29 mouse cellular contexts compared by ENCODE assay signal in genomic region chr6:38292871-38293646, GRCm38 (mm10). TPM values are rescaled to one million over a fixed set of nuclear protein-coding genes. Genes with fewer than 3 reads are reported as not detected.
DNase-seq lines count a peak whose midpoint lies in the region; ATAC-seq and TF ChIP-seq lines count a peak whose summit lies in the region.
"Had no signal": no experiment of that assay in that cellular context is flagged by ENCODE, and none has a peak within 500 bp of the region (broad histone marks: within the 10 kb centered on the region; RNA-seq: fewer than 3 reads in every experiment).

No protein-coding gene starts in this region.

- DNase-seq in forebrain, embryonic 11.5 days (ENCODE audit: low spot score) = peak; percentile 56
- DNase-seq in ES-CJ7 (ENCODE audit: low read depth, low spot score) (peak; percentile 86), MEL (ENCODE audit: low read depth, low spot score) (no peak), MN1 (ENCODE audit: low spot score) (no peak)
- peak; percentile 37 for DNase-seq in forebrain, embryonic 14.5 days (ENCODE audit: low spot score)
- no peak for DNase-seq in frontal cortex, postnatal 10 days (ENCODE audit: low spot score in 2 of 2)
- no peak for DNase-seq in heart, postnatal 10 days
- DNase-seq: adrenal gland, adult 2 months; adrenal gland, postnatal 36 days; cerebellum, adult 9-10 months; cerebellum, postnatal 36 days; gastrocnemius, adult 2 months; gastrocnemius, postnatal 36 days; heart, adult 2 months; heart, postnatal 14 days; kidney, adult 18-20 months; right cerebral cortex, postnatal 14 days had no signal

- no peak for TF ChIP-seq EP300 in MEL (IDR thresholded peaks at IDR 0.05; ENCODE audit: low read depth in 1 of 2, low read length in 2 of 2)

- no peak overlapping the region for H3K4me3 ChIP-seq in forebrain, embryonic 11.5 days (ENCODE audit: low read depth, low read length)
- H3K4me3 ChIP-seq in forebrain, embryonic 16.5 days (replicated peaks; ENCODE audit: low read length) = no peak overlapping the region
- no peak overlapping the region for H3K4me3 ChIP-seq in MEL (ENCODE audit: control insufficient read depth in 1 of 2, insufficient read depth in 1 of 2, low read depth in 2 of 2, low read length in 2 of 2)
- no peak overlapping the region for H3K4me3 ChIP-seq in forebrain, embryonic 14.5 days (ENCODE audit: low read depth, low read length)
- H3K4me3 ChIP-seq: embryonic facial prominence, embryonic 10.5 days; embryonic facial prominence, embryonic 15.5 days; gastrocnemius, adult 2 months; heart, adult 2 months; heart, embryonic 13.5 days; limb, embryonic 13.5 days; lung, embryonic 15.5 days; neural tube, embryonic 13.5 days had no signal

- peaks cover 2% of the 10 kb centered on the region; the same call in 1 of the 2 replicates for H3K4me1 ChIP-seq in forebrain, embryonic 11.5 days (replicated peaks; ENCODE audit: control insufficient read depth, insufficient read depth, low read length)
- H3K4me1 ChIP-seq in forebrain, embryonic 16.5 days (replicated peaks; ENCODE audit: control insufficient read depth, insufficient read depth, low read length) = peaks cover 4% of the 10 kb centered on the region
- peaks cover 0 to 5% of the 10 kb centered on the region in 2 experiments; a peak in 2 of 4 replicates for H3K4me1 ChIP-seq in MEL (ENCODE audit: control insufficient read depth in 1 of 2, insufficient read depth in 2 of 2, low read length in 2 of 2)
- H3K4me1 ChIP-seq in forebrain, embryonic 14.5 days (ENCODE audit: control insufficient read depth, insufficient read depth, low read length) = peaks cover 3% of the 10 kb centered on the region; the same call in 1 of the 2 replicates
- H3K4me1 ChIP-seq: lung, embryonic 15.5 days had no signal

- H3K36me3 ChIP-seq in forebrain, embryonic 11.5 days (ENCODE audit: control insufficient read depth, insufficient read depth, low read length) = peaks cover 8% of the 10 kb centered on the region; the same call in 1 of the 2 replicates
- peaks cover 13% of the 10 kb centered on the region for H3K36me3 ChIP-seq in forebrain, embryonic 16.5 days (ENCODE audit: control insufficient read depth, insufficient read depth)
- H3K36me3 ChIP-seq in MEL (ENCODE audit: control insufficient read depth in 1 of 2, insufficient read depth in 2 of 2, low read length in 2 of 2) = peaks cover 2 to 5% of the 10 kb centered on the region in 2 experiments; a peak in 3 of 4 replicates
- H3K36me3 ChIP-seq in forebrain, embryonic 14.5 days (ENCODE audit: control insufficient read depth, insufficient read depth, low read length) = peaks cover 56% of the 10 kb centered on the region

- H3K4me2 ChIP-seq in forebrain, embryonic 11.5 days (ENCODE audit: low read depth, low read length, severe bottlenecking) = no peak overlapping the region
- H3K4me2 ChIP-seq in forebrain, embryonic 16.5 days (ENCODE audit: low read length) = no peak overlapping the region
- H3K4me2 ChIP-seq in forebrain, embryonic 14.5 days (ENCODE audit: low read length) = no peak overlapping the region
- H3K4me2 ChIP-seq: embryonic facial prominence, embryonic 15.5 days; heart, embryonic 13.5 days; limb, embryonic 13.5 days; liver, embryonic 11.5 days; lung, embryonic 15.5 days; neural tube, embryonic 13.5 days had no signal

- intact Hi-C loops in heart, postnatal 10 days (cut with DNase I) = no loop called here

- WGBS in forebrain, embryonic 11.5 days = 11% methylated on average over 11 of the region's 11 CpGs
- WGBS in forebrain, embryonic 16.5 days = 10% methylated on average over 11 of the region's 11 CpGs
- 9% methylated on average over 11 of the region's 11 CpGs for WGBS in forebrain, embryonic 14.5 days

- no peaks in the 10 kb centered on the region for H3K9me3 ChIP-seq in forebrain, embryonic 11.5 days (ENCODE audit: control insufficient read depth, low read length)
- H3K9me3 ChIP-seq in forebrain, embryonic 16.5 days (ENCODE audit: control insufficient read depth, low read length) = no peaks in the 10 kb centered on the region
- no peaks in the 10 kb centered on the region for H3K9me3 ChIP-seq in MEL (replicated peaks; ENCODE audit: insufficient read depth, low read length)
- H3K9me3 ChIP-seq in forebrain, embryonic 14.5 days (replicated peaks; ENCODE audit: control insufficient read depth, low read length) = no peaks in the 10 kb centered on the region
- H3K9me3 ChIP-seq: embryonic facial prominence, embryonic 10.5 days; embryonic facial prominence, embryonic 15.5 days; heart, embryonic 13.5 days; limb, embryonic 13.5 days; lung, embryonic 15.5 days; neural tube, embryonic 13.5 days had no signal

- no peaks in the 10 kb centered on the region for H3K79me2 ChIP-seq in MEL (ENCODE audit: control insufficient read depth, insufficient read depth, low read length, poor library complexity)

- TF ChIP-seq CTCF in MEL (IDR thresholded peaks at IDR 0.05 in 2 of 3, conservative IDR thresholded peaks at IDR 0.05 in 1 of 3; ENCODE audit: control insufficient read depth in 1 of 3, insufficient read depth in 1 of 3, low read depth in 2 of 3, low read length in 3 of 3, poor library complexity in 1 of 3, severe bottlenecking in 1 of 3) = no peak

- peak overlapping the region; percentile 42; the same call in 1 of the 2 replicates for H3K27ac ChIP-seq in forebrain, embryonic 11.5 days (ENCODE audit: low read depth, low read length)
- H3K27ac ChIP-seq in forebrain, embryonic 16.5 days (ENCODE audit: low read length) = no peak overlapping the region
- H3K27ac ChIP-seq in MEL (ENCODE audit: control insufficient read depth, low read depth, low read length) = peak overlapping the region; percentile 10; the same call in 1 of the 2 replicates
- no peak overlapping the region for H3K27ac ChIP-seq in forebrain, embryonic 14.5 days (ENCODE audit: low read depth, low read length)
- H3K27ac ChIP-seq: embryonic facial prominence, embryonic 10.5 days; embryonic facial prominence, embryonic 15.5 days; gastrocnemius, adult 2 months; heart, adult 2 months; heart, embryonic 13.5 days; kidney, postnatal 0 days; limb, embryonic 13.5 days; lung, embryonic 15.5 days; neural tube, embryonic 13.5 days had no signal

- no peak for TF ChIP-seq POLR2A in MEL (IDR thresholded peaks at IDR 0.05; ENCODE audit: control insufficient read depth in 1 of 2, insufficient read depth in 1 of 2, low read depth in 1 of 2, low read length in 2 of 2, poor library complexity in 1 of 2)

- peaks cover 17% of the 10 kb centered on the region for H3K27me3 ChIP-seq in forebrain, embryonic 11.5 days (ENCODE audit: control insufficient read depth, insufficient read depth, low read length)
- no peaks in the 10 kb centered on the region for H3K27me3 ChIP-seq in forebrain, embryonic 16.5 days (replicated peaks; ENCODE audit: control insufficient read depth, insufficient read depth, low read length)
- H3K27me3 ChIP-seq in MEL (ENCODE audit: control insufficient read depth in 1 of 2, insufficient read depth in 2 of 2, low read length in 2 of 2) = no peaks in the 10 kb centered on the region
- H3K27me3 ChIP-seq in forebrain, embryonic 14.5 days (replicated peaks; ENCODE audit: control insufficient read depth, insufficient read depth, low read length) = no peaks in the 10 kb centered on the region
- H3K27me3 ChIP-seq: embryonic facial prominence, embryonic 15.5 days; heart, embryonic 13.5 days; limb, embryonic 13.5 days; lung, embryonic 15.5 days; neural tube, embryonic 13.5 days; Patski had no signal

- ATAC-seq in forebrain, embryonic 11.5 days (replicated peaks; ENCODE audit: low FRiP score) = peak; percentile 81
- ATAC-seq in forebrain, embryonic 16.5 days = no peak
- ATAC-seq in forebrain, embryonic 14.5 days = no peak
- ATAC-seq: CD4-positive, CD25-positive, alpha-beta regulatory T cell, adult 4 months; hindbrain, embryonic 16.5 days; Patski had no signal

- TF ChIP-seq RAD21 in MEL (IDR thresholded peaks at IDR 0.05; ENCODE audit: low read depth, low read length) = no peak

- no peak overlapping the region for H3K9ac ChIP-seq in forebrain, embryonic 11.5 days (ENCODE audit: low read length)
- no peak overlapping the region for H3K9ac ChIP-seq in forebrain, embryonic 16.5 days (replicated peaks; ENCODE audit: low read depth, low read length)
- H3K9ac ChIP-seq in MEL (ENCODE audit: control insufficient read depth, low read depth, low read length, poor library complexity, severe bottlenecking) = no peak overlapping the region
- H3K9ac ChIP-seq in forebrain, embryonic 14.5 days (ENCODE audit: low read length) = no peak overlapping the region
- H3K9ac ChIP-seq: embryonic facial prominence, embryonic 15.5 days; heart, embryonic 13.5 days; limb, embryonic 13.5 days; lung, embryonic 15.5 days; neural tube, embryonic 13.5 days had no signal

TF ChIP-seq in MEL, 35 proteins besides CTCF, POLR2A, EP300 and RAD21:
- 0 out of 2 replicates have a peak, but pooled peaks have one; percentile 19 for TF ChIP-seq JUND (IDR thresholded peaks at IDR 0.05; ENCODE audit: low read depth, low read length)
- no peak for TF ChIP-seq KAT2A (conservative IDR thresholded peaks at IDR 0.05; ENCODE audit: low read depth, low read length)

RNA-seq across cellular contexts. Expression of gene Zc3hav1l, which starts 6.0 kb away (rescaled TPM):
- 15.8 and 16.4 TPM in 2 replicates for polyA plus RNA-seq in forebrain, embryonic 11.5 days (2014; fragmentation: Nextera tagmentation; extraction: Ambion mirVana)
- polyA plus RNA-seq in forebrain, embryonic 16.5 days (2015; fragmentation: Nextera tagmentation; extraction: Ambion mirVana) = 6.3 and 6.5 TPM in 2 replicates
- 1.8 and 2.0 TPM in 2 replicates for total RNA-seq in MEL (2012; rRNA removed)
- 1 to 10 TPM in 1 of 2 experiments, not detected in 1; 5.8 TPM for polyA plus RNA-seq in MEL (2012; ENCODE audit: insufficient read depth in 1 of 2, insufficient read length in 2 of 2, low read depth in 1 of 2, low replicate concordance in 2 of 2, missing spikeins in 1 of 2)
- polyA plus RNA-seq in forebrain, embryonic 14.5 days (2014; fragmentation: Nextera tagmentation; extraction: Ambion mirVana) = 5.3 and 6.1 TPM in 2 replicates
- 1 to 10 TPM; 5.7 to 7.6 TPM for total RNA-seq in heart, postnatal 10 days (2021)

RNA-seq across cellular contexts. Expression of gene D630045J12Rik, which starts 39.2 kb away (rescaled TPM):
- 13.4 and 15.0 TPM in 2 replicates for polyA plus RNA-seq in forebrain, embryonic 11.5 days (2014; fragmentation: Nextera tagmentation; extraction: Ambion mirVana)
- 18.1 and 19.1 TPM in 2 replicates for polyA plus RNA-seq in forebrain, embryonic 16.5 days (2015; fragmentation: Nextera tagmentation; extraction: Ambion mirVana)
- 2.2 and 2.5 TPM in 2 replicates for total RNA-seq in MEL (2012; rRNA removed)
- polyA plus RNA-seq in MEL (2012; ENCODE audit: insufficient read depth in 1 of 2, insufficient read length in 2 of 2, low read depth in 1 of 2, low replicate concordance in 2 of 2, missing spikeins in 1 of 2) = 1 to 10 TPM in 1 of 2 experiments, not detected in 1; 6.2 TPM
- 10.9 and 13.3 TPM in 2 replicates for polyA plus RNA-seq in forebrain, embryonic 14.5 days (2014; fragmentation: Nextera tagmentation; extraction: Ambion mirVana)
- total RNA-seq in heart, postnatal 10 days (2021) = 1 to 10 TPM; 2.8 to 3.0 TPM

Comparison
In these comparisons a context has a peak if more than half of its experiments do, and no peak if none do; other contexts are left out.
1. H3K27ac ChIP-seq: peak in forebrain, embryonic 11.5 days (single experiment) and MEL (single experiment); none in forebrain, embryonic 16.5 days (single experiment) and forebrain, embryonic 14.5 days (single experiment).
2. DNase-seq: peak in forebrain, embryonic 11.5 days (single experiment), ES-CJ7 (single experiment) and forebrain, embryonic 14.5 days (single experiment); none in MEL (single experiment), frontal cortex, postnatal 10 days (0 of 2), heart, postnatal 10 days (0 of 2) and MN1 (single experiment).